8 mouse cellular contexts compared by ENCODE assay signal in the genomic region with DNA sequence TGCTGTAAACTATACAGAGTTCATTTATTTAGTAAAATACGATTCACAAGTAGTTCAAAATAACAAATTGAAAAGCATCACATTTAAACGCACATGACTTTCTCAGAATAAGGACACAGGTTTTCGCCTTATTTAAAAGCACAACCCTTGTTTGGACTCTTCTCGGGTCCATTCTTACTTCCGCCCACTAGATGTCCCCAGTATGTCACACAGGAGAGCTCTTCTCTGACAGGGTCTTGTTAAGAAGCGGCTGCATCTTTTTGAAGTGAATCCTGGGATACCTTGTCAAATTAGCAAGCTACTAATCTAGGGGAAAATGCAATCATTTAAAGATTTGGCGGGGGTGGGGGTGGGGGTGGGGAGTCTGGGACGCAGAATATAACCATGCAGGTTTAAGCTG.
DNase-seq lines count a peak whose midpoint lies in the region; ATAC-seq and TF ChIP-seq lines count a peak whose summit lies in the region.
"Had no signal": no experiment of that assay in that cellular context is flagged by ENCODE, and none has a peak within 500 bp of the region (broad histone marks: within the 10 kb centered on the region; RNA-seq: fewer than 3 reads in every experiment).

No protein-coding gene starts in this region.

- no peak overlapping the region for H3K9ac ChIP-seq in liver, adult 2 months (ENCODE audit: low read depth, low read length)
- H3K9ac ChIP-seq in liver, embryonic 11.5 days (ENCODE audit: low read depth, low read length): no peak overlapping the region
- H3K9ac ChIP-seq in forebrain, embryonic 16.5 days (replicated peaks; ENCODE audit: low read depth, low read length): no peak overlapping the region
- no peak overlapping the region for H3K9ac ChIP-seq in midbrain, embryonic 11.5 days (ENCODE audit: low read length)
- H3K9ac ChIP-seq: liver, embryonic 13.5 days had no signal

- no peak overlapping the region for H3K27ac ChIP-seq in liver, adult 2 months (replicated peaks; ENCODE audit: insufficient read depth, low read depth, low read length)
- no peak overlapping the region for H3K27ac ChIP-seq in liver, embryonic 11.5 days (ENCODE audit: low read depth, low read length)
- no peak overlapping the region for H3K27ac ChIP-seq in forebrain, embryonic 16.5 days (ENCODE audit: low read length)
- H3K27ac ChIP-seq in midbrain, embryonic 11.5 days (ENCODE audit: low read depth, low read length): no peak overlapping the region
- H3K27ac ChIP-seq: liver, embryonic 13.5 days had no signal

- peak; percentile 16 for DNase-seq in liver, adult 2 months (ENCODE audit: extremely low read depth, low read depth, low spot score)
- DNase-seq in liver, embryonic 11.5 days (ENCODE audit: low spot score): no peak
- peak; percentile 61 for DNase-seq in brain, adult 2 months (ENCODE audit: low read depth, low spot score)
- DNase-seq in midbrain, embryonic 11.5 days (ENCODE audit: low spot score, missing footprints): peak; percentile 88
- no peak for DNase-seq in urinary bladder, adult 2 months (ENCODE audit: low spot score)
- DNase-seq in ovary, postnatal 14 days (ENCODE audit: low spot score): no peak
- DNase-seq: liver, embryonic 13.5 days had no signal

- no peaks in the 10 kb centered on the region for H3K79me2 ChIP-seq in liver, adult 2 months (ENCODE audit: control insufficient read depth, insufficient read depth, low read length)

- no peaks in the 10 kb centered on the region for H3K36me3 ChIP-seq in liver, adult 2 months (ENCODE audit: control insufficient read depth, insufficient read depth, low read length)
- no peaks in the 10 kb centered on the region for H3K36me3 ChIP-seq in liver, embryonic 11.5 days (ENCODE audit: control insufficient read depth, insufficient read depth, low read length)
- H3K36me3 ChIP-seq in forebrain, embryonic 16.5 days (ENCODE audit: control insufficient read depth, insufficient read depth): no peaks in the 10 kb centered on the region
- no peaks in the 10 kb centered on the region for H3K36me3 ChIP-seq in midbrain, embryonic 11.5 days (ENCODE audit: control insufficient read depth, insufficient read depth, low read length)
- H3K36me3 ChIP-seq: liver, embryonic 13.5 days had no signal

- WGBS in liver, adult 2 months: 12% methylated on average over 8 of the region's 8 CpGs
- 8% methylated on average over 8 of the region's 8 CpGs for WGBS in liver, embryonic 11.5 days
- 6% methylated on average over 8 of the region's 8 CpGs for WGBS in forebrain, embryonic 16.5 days
- WGBS in midbrain, embryonic 11.5 days: 6% methylated on average over 8 of the region's 8 CpGs

- H3K4me1 ChIP-seq in liver, adult 2 months (ENCODE audit: control insufficient read depth, insufficient read depth, low read length): no peaks in the 10 kb centered on the region
- no peaks in the 10 kb centered on the region for H3K4me1 ChIP-seq in liver, embryonic 11.5 days (replicated peaks; ENCODE audit: control insufficient read depth, insufficient read depth, low read length)
- peaks cover 9% of the 10 kb centered on the region; the same call in 1 of the 2 replicates for H3K4me1 ChIP-seq in forebrain, embryonic 16.5 days (replicated peaks; ENCODE audit: control insufficient read depth, insufficient read depth, low read length)
- peaks cover 5% of the 10 kb centered on the region; the same call in 1 of the 2 replicates for H3K4me1 ChIP-seq in midbrain, embryonic 11.5 days (ENCODE audit: control insufficient read depth, insufficient read depth, low read length)
- H3K4me1 ChIP-seq: liver, embryonic 13.5 days had no signal

- H3K4me3 ChIP-seq in liver, adult 2 months (ENCODE audit: insufficient read depth, low read depth, low read length): no peak overlapping the region
- H3K4me3 ChIP-seq in liver, embryonic 11.5 days (ENCODE audit: low read depth, low read length): no peak overlapping the region
- H3K4me3 ChIP-seq in forebrain, embryonic 16.5 days (replicated peaks; ENCODE audit: low read length): 0 out of 2 replicates have a peak overlapping the region, but pooled peaks have one; percentile 14
- H3K4me3 ChIP-seq in midbrain, embryonic 11.5 days (ENCODE audit: low read depth, low read length): no peak overlapping the region
- H3K4me3 ChIP-seq: liver, embryonic 13.5 days had no signal

- no peak for ATAC-seq in liver, embryonic 11.5 days (replicated peaks; ENCODE audit: low FRiP score)
- peak; percentile 86 for ATAC-seq in forebrain, embryonic 16.5 days
- peak; percentile 58; the same call in 1 of the 2 replicates for ATAC-seq in midbrain, embryonic 11.5 days (ENCODE audit: low FRiP score)

- no peak for TF ChIP-seq POLR2A in liver, adult 2 months (IDR thresholded peaks at IDR 0.05; ENCODE audit: extremely low read depth, insufficient read depth, low read length)

- H3K9me3 ChIP-seq in liver, embryonic 11.5 days (ENCODE audit: control insufficient read depth, low read length): no peaks in the 10 kb centered on the region
- no peaks in the 10 kb centered on the region for H3K9me3 ChIP-seq in forebrain, embryonic 16.5 days (ENCODE audit: control insufficient read depth, low read length)
- H3K9me3 ChIP-seq in midbrain, embryonic 11.5 days (ENCODE audit: control insufficient read depth, low read length): no peaks in the 10 kb centered on the region
- H3K9me3 ChIP-seq: liver, embryonic 13.5 days had no signal

- H3K4me2 ChIP-seq in liver, embryonic 11.5 days: no peak overlapping the region
- peak overlapping the region; percentile 42 for H3K4me2 ChIP-seq in forebrain, embryonic 16.5 days (ENCODE audit: low read length)
- H3K4me2 ChIP-seq in midbrain, embryonic 11.5 days: peak overlapping the region; percentile 20; the same call in 1 of the 2 replicates
- H3K4me2 ChIP-seq: liver, embryonic 13.5 days had no signal

- no peak for TF ChIP-seq CTCF in liver, adult 2 months (IDR thresholded peaks at IDR 0.05; ENCODE audit: low read depth, low read length)

- 0 out of 2 replicates have a peak, but pooled peaks cover 2% of the 10 kb centered on the region for H3K27me3 ChIP-seq in liver, adult 2 months (ENCODE audit: control insufficient read depth, insufficient read depth, low read length)
- no peaks in the 10 kb centered on the region for H3K27me3 ChIP-seq in liver, embryonic 11.5 days (replicated peaks; ENCODE audit: control insufficient read depth, insufficient read depth, low read length)
- peaks cover 10% of the 10 kb centered on the region; the same call in 1 of the 2 replicates for H3K27me3 ChIP-seq in forebrain, embryonic 16.5 days (replicated peaks; ENCODE audit: control insufficient read depth, insufficient read depth, low read length)
- no peaks in the 10 kb centered on the region for H3K27me3 ChIP-seq in midbrain, embryonic 11.5 days (ENCODE audit: control insufficient read depth, insufficient read depth, low read length)

Comparison
In these comparisons a context has a peak if more than half of its experiments do, and no peak if none do; other contexts are left out.
1. DNase-seq: peak in liver, adult 2 months (single experiment), brain, adult 2 months (single experiment) and midbrain, embryonic 11.5 days (single experiment); none in liver, embryonic 11.5 days (single experiment), urinary bladder, adult 2 months (single experiment) and ovary, postnatal 14 days (single experiment).